Mouse (Mus musculus): ENCODE results near the gene Shld2.

- no peak for TF ChIP-seq MAX (IDR thresholded peaks at IDR 0.05)
- no peak for TF ChIP-seq CTCF (IDR thresholded peaks at IDR 0.05; ENCODE audit: control insufficient read depth, insufficient read depth, insufficient read length)
- no peak for TF ChIP-seq MYOD1 (IDR thresholded peaks at IDR 0.05; ENCODE audit: control insufficient read depth, insufficient read length, low read depth)
- TF ChIP-seq CEBPB (IDR thresholded peaks at IDR 0.05; ENCODE audit: low read depth), result no peak
Measured at GRCm38 (mm10) chr14:34215451-34216127, 94.7 kb downstream of the Shld2 start.
